Mouse (Mus musculus) limb, embryonic 11.5 days (tissue): ENCODE results near the gene Fam228b. TPM values are rescaled to one million over a fixed set of nuclear protein-coding genes. Genes with fewer than 3 reads are reported as not detected.

Source experiments
- ATAC-seq: fragments of 200-750 bp; cut with Nextera tagmentation; 2 replicates; pipeline ENCODE4 v1.8.0; 2017; ENCODE audit warnings: low read depth; ENCODE audit not compliant: insufficient number of reproducible peaks, low FRiP score, low TSS enrichment
- DNase-seq: peaks from one replicate; pipeline ENCODE4 v3.0.0-alpha.2; 2015; ENCODE audit warnings: low spot score
- H3K27ac ChIP-seq: fragments of 300-500 bp; sonication (generic); replicated peaks from 2 replicates; pipeline ENCODE4 v1.5.1; 2014; ENCODE audit warnings: low read depth, mild to moderate bottlenecking, low read length
- H3K27me3 ChIP-seq: fragments of 300-500 bp; sonication (generic); 2 replicates; pipeline ENCODE4 v1.6.1; 2014; ENCODE audit warnings: mild to moderate bottlenecking, low read length, mixed read lengths; ENCODE audit not compliant: control insufficient read depth, insufficient read depth
- H3K36me3 ChIP-seq: fragments of 300-500 bp; sonication (generic); 2 replicates; pipeline ENCODE4 v1.6.1; 2014; ENCODE audit warnings: mild to moderate bottlenecking, low read length, moderate library complexity, mixed read lengths; ENCODE audit not compliant: control insufficient read depth, insufficient read depth
- H3K4me1 ChIP-seq: fragments of 300-500 bp; sonication (generic); 2 replicates; pipeline ENCODE4 v1.6.1; 2014; ENCODE audit warnings: low read length, mixed read lengths; ENCODE audit not compliant: control insufficient read depth, insufficient read depth
- H3K4me2 ChIP-seq: fragments of 300-500 bp; sonication (generic); 2 replicates; pipeline ENCODE4 v1.6.1; 2014; ENCODE audit warnings: low read depth, mild to moderate bottlenecking, moderate library complexity; ENCODE audit not compliant: severe bottlenecking
- H3K4me3 ChIP-seq: fragments of 300-500 bp; sonication (generic); 2 replicates; pipeline ENCODE4 v1.5.1; 2014; ENCODE audit warnings: low read depth, low read length
- H3K9ac ChIP-seq: fragments of 300-500 bp; sonication (generic); 2 replicates; pipeline ENCODE4 v1.6.1; 2014; ENCODE audit warnings: mild to moderate bottlenecking, low read length
- H3K9me3 ChIP-seq: fragments of 300-500 bp; sonication (generic); 2 replicates; pipeline ENCODE4 v1.6.1; 2016; ENCODE audit warnings: low read length; ENCODE audit not compliant: control insufficient read depth
- WGBS: fragments of 180-500 bp; shearing (Covaris S2); extraction: QIAGEN DNeasy Blood & Tissue Kit; methylation state at CpG from one replicate; pipeline ENCODE4 v1.1.7; 2014; 5-methylcytosine and 5-hydroxymethylcytosine counted together
- polyA plus RNA-seq: library from polyadenylated mRNA; unstranded; fragments of >200 nt; fragmentation: Nextera tagmentation; extraction: Ambion mirVana; gene quantifications from 2 replicates; pipeline ENCODE4 v1.2.1, GENCODE M21; 2014

Fam228b gene
- polyA plus RNA-seq, 1 experiment from 2014 or later: 4.3 TPM

DNA sequence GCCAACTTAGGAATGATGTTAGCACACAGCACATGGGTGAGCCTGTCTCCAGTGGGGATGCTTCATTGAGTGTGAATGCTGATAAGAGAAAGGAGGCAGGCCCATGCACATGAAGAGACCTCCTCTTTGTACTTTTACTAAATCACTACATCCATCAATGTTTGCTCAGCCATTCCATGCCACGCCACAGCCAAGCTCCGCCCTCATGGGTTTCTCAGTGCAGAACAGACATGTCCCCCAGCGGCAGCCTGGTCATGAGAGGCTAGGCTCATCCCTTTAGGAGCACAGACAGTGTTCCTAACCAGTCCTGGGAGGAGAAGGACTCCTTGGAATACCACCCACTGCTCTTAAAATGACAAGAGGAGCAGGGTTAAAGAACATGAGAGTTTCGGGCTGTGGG lies 37.4 kb downstream of the Fam228b start:
- no peaks in the 10 kb centered on the region for H3K27me3 ChIP-seq
- no peaks in the 10 kb centered on the region for H3K36me3 ChIP-seq
- H3K9ac ChIP-seq: no peak overlapping the region
- no peak for DNase-seq
- H3K4me3 ChIP-seq: no peak overlapping the region
- no peak for ATAC-seq
- no peaks in the 10 kb centered on the region for H3K9me3 ChIP-seq
- H3K4me1 ChIP-seq: no peaks in the 10 kb centered on the region
- H3K27ac ChIP-seq: no peak overlapping the region
- H3K4me2 ChIP-seq: no peak overlapping the region
- WGBS: 69% methylated on average over 4 of the region's 4 CpGs

DNA sequence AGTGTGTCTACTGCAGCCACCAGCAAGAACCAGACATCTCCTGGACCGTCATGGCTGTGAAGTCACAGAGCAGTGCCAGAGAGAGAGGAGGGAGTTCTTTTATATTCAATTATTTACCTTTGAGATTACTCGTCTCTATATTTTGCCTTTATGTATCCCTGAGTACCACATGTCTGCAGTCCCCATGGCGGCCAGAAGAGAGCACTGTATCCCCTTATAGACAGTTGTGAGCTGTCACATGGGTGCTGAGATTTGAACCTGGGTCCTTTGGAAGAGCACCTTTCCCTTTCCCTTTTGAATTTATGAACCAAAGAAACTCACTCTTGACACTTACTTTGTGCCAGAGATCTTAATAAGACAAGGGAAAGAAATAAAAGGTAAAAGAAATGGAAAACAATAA lies 39.9 kb downstream of the Fam228b start:
- Histone ChIP-seq H3K9me3 (no peaks in the 10 kb centered on the region), H3K4me3 (no peak overlapping the region), H3K36me3 (no peaks in the 10 kb centered on the region), H3K4me1 (no peaks in the 10 kb centered on the region), H3K27me3 (no peaks in the 10 kb centered on the region), H3K9ac (no peak overlapping the region), H3K27ac (no peak overlapping the region), H3K4me2 (no peak overlapping the region)
- 88% methylated on average over 3 of the region's 3 CpGs for WGBS
- DNase-seq (no peak), ATAC-seq (no peak)

DNA sequence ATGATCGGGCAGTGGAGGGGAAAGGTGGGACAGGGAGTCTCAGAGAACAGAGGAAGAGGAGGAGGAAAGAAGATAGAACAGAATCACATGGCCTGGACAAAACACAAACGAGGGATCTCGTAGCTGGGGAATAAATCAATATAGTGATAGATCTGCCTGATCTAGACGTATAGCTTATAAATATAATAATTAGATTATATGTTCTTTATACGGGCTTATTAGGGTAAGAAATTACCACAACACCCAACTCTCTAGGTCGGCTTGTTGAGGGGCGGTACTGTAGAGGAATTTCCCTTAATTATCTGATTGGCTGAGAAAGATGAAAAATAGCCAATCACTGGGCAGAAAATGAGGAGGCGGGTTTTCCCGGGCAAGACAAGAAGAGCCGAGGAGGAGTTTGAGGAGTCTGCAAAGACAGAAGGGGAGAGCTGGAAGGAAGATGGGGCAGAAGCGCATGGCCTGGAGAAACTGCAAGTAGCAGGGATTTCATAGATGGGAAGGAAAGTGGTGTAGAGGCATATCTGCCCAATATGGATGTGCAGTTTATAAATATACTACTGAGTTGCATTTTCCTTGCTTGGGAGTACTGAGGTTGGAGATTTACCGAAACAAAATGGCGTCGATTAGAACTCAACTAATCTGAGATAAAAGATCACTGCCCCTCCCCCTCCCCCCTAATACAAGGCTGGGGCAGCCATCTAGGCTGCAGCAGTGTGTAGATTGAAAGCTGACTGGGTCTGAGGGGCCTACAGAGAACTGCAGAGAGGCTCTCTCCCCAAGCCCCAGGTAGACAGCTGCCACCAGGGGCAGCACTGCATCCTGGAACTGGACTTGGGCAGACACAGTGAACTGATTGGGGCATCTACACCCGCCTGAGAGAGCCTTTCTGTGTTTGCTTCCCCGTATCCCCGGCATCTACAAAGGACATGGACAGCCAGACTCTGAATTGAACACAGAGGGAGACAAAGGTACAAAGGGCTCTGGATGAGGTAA lies 49.0 kb downstream of the Fam228b start:
- H3K4me1 ChIP-seq: no peaks in the 10 kb centered on the region
- H3K27me3 ChIP-seq: no peaks in the 10 kb centered on the region
- ATAC-seq (no peak), DNase-seq (no peak)
- no peak overlapping the region for H3K27ac ChIP-seq
- WGBS: 76% methylated on average over 17 of the region's 17 CpGs
- no peaks in the 10 kb centered on the region for H3K9me3 ChIP-seq
- no peak overlapping the region for H3K4me2 ChIP-seq
- no peak overlapping the region for H3K9ac ChIP-seq
- no peak overlapping the region for H3K4me3 ChIP-seq
- H3K36me3 ChIP-seq: no peaks in the 10 kb centered on the region

DNA sequence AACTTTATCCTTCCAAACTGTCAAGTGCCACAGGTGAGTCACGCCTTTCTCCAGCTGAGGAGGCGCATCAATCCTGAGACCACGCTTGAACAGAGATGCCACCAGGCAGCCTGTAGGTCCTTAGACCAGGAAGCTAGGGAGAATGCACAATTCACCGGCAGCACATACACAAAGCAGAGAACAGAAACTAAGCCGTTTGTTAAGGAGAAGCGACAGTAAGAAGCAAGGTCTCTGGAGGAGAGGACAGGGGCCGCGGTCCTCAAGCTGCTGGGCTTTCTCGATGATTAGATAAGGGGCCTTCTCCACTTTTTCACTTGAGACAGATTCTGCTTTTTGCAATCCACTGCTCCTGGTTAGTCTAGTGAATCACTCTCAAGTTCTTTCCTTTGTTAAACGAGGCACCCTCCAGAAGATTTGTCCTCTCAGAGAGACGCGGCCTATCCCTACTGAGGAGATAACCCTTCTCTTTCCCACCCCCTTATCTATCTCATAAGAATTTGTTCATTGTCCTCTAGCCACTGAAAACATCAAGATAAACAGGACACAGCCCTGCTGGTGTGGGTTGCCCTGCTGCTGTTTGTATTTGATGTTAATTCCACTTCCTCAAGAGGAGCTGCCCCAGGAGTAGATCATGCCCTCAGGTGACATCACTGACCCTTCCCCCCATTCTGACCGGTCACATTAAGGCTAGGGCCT lies 49.9 kb downstream of the Fam228b start:
- Histone ChIP-seq H3K4me1 (no peaks in the 10 kb centered on the region), H3K27ac (no peak overlapping the region), H3K9me3 (no peaks in the 10 kb centered on the region), H3K36me3 (no peaks in the 10 kb centered on the region), H3K4me3 (no peak overlapping the region), H3K9ac (no peak overlapping the region), H3K27me3 (no peaks in the 10 kb centered on the region), H3K4me2 (no peak overlapping the region)
- ATAC-seq (no peak), DNase-seq (no peak)
- 86% methylated on average over 13 of the region's 13 CpGs for WGBS

DNA sequence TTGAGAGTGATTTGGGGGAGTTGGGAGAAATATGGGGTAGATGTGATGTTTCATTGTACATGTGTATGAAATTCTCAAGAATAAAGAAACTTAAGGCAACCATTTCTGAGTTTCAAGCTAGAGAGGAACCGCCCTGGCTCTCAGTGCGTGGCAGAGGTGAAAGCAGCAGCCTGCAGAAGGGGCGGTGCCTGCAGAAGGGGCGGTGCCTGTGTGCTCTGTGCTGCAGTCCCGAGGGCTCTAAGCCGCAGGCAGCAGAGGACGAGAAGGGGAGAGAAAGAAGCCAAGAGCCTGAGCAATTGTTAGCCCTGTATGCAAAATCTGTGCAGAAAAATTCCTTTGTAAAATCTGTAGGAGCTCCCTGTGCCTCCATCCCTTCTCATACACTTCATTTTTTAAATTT lies 51.6 kb downstream of the Fam228b start:
- WGBS: 8% methylated on average over 7 of the region's 7 CpGs
- no peak overlapping the region for H3K9ac ChIP-seq
- DNase-seq (peak; percentile 47), ATAC-seq (no peak)
- H3K4me3 ChIP-seq: no peak overlapping the region
- no peaks in the 10 kb centered on the region for H3K9me3 ChIP-seq
- H3K27ac ChIP-seq: no peak overlapping the region
- H3K36me3 ChIP-seq: no peaks in the 10 kb centered on the region
- no peaks in the 10 kb centered on the region for H3K4me1 ChIP-seq
- H3K4me2 ChIP-seq: no peak overlapping the region
- H3K27me3 ChIP-seq: no peaks in the 10 kb centered on the region

DNA sequence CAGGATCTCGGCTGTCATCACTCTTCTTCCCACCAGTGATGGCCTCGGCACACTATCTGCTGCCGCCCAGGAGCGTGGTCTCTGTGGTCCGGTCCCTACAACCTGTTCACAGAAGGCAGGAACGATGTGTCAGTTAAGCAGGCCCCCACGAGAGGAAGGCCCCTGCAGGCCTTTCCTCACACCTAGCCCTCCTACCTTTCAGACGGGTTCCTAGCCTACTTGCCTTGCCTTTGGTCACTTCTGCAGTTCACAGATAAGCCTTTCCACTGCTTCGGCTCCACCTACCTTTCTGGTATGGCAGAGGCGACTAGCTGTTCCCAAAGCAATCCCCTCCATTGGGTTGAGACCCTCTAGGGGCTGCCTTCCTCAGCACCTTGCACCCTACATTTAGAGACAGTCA lies 53.5 kb downstream of the Fam228b start:
- ATAC-seq (no peak), DNase-seq (no peak)
- no peaks in the 10 kb centered on the region for H3K9me3 ChIP-seq
- no peak overlapping the region for H3K9ac ChIP-seq
- no peaks in the 10 kb centered on the region for H3K4me1 ChIP-seq
- H3K4me2 ChIP-seq: no peak overlapping the region
- H3K27me3 ChIP-seq: no peaks in the 10 kb centered on the region
- no peaks in the 10 kb centered on the region for H3K36me3 ChIP-seq
- H3K4me3 ChIP-seq: no peak overlapping the region
- 78% methylated on average over 10 of the region's 10 CpGs for WGBS
- H3K27ac ChIP-seq: no peak overlapping the region

DNA sequence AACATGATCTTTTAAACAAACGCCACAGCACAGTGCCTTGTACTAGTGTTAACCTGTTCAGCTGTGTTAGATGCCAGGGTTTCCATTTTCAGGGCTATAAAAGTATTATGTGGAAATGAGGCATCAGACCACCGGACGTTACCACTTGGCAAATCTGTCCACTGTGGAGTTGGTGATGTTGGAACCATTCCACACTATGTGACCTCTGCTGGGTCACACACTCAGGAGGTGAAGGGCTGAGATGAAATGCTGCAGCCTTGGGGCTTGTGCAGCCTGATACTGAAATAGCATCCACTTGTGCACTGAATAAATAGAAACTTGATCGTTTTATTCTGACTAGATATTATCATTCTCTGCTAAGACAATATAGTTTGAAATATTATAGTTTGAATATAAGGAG lies 55.7 kb downstream of the Fam228b start:
- WGBS: 62% methylated on average over 4 of the region's 4 CpGs
- H3K36me3 ChIP-seq: no peaks in the 10 kb centered on the region

DNA sequence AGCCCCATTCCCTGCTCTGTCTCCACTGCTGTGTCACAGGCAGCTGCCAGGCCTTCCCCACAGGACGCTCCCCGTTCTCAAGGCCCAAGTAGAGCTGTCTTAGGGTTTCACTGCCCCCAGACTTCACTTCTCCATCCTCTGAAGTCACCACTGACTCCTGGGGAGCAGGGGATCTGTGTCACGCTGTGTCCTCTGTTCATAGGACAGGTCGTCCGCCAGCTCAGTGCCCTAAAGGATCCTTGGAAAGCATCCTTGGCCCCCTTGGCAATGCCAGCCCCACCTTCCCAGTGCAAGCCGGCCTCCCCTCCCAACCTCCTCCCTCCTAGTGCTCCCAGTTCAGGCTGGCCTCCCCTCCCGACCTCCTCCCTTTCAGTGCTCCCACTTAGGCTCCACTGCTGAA lies 59.1 kb downstream of the Fam228b start:
- Histone ChIP-seq H3K27ac (no peak overlapping the region), H3K36me3 (peaks cover 4% of the 10 kb centered on the region), H3K9ac (no peak overlapping the region), H3K27me3 (no peaks in the 10 kb centered on the region), H3K4me3 (no peak overlapping the region), H3K9me3 (no peaks in the 10 kb centered on the region), H3K4me1 (no peaks in the 10 kb centered on the region), H3K4me2 (no peak overlapping the region)
- ATAC-seq (no peak), DNase-seq (no peak)
- WGBS: 91% methylated on average over 7 of the region's 7 CpGs

More for the DNA sequence above, 55.7 kb downstream of the Fam228b start:
- H3K4me3 ChIP-seq: no peak overlapping the region
- no peaks in the 10 kb centered on the region for H3K27me3 ChIP-seq
- DNase-seq (no peak), ATAC-seq (no peak)
- H3K9ac ChIP-seq: no peak overlapping the region
- no peak overlapping the region for H3K27ac ChIP-seq
- no peak overlapping the region for H3K4me2 ChIP-seq
- H3K9me3 ChIP-seq: no peaks in the 10 kb centered on the region
- no peaks in the 10 kb centered on the region for H3K4me1 ChIP-seq
